ENCODE assay signal across 8 mouse cellular contexts in the genomic region with DNA sequence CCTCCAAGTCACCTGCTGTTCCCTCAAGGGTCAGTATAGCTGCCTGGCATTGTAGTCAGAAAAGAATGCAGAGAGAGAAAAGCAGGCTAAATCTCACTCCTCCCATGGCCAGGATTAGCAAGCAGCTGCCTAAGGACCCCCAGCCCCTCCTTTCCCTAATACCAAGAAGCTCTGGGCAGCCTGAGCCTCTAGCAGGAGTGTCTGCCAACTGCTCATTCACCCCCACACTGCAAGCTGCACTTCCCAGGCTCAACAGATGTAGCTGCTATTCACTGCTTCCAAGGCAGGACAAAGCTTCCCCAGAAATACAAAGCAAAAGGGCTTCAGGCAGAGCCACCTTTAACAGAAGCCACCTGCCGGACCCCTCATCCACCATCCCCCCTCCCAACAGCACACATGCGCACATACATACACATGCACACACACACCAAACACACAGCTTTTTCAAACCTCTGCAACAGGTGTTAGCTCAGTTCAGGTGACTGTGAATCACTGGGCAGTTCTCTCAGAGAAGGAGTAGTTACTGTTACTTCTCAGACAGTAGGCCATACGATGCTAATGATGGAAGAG. TPM values are rescaled to one million over a fixed set of nuclear protein-coding genes. Genes with fewer than 3 reads are reported as not detected.
A peak's percentile ranks its signal among the peaks of the same experiment; 100 is the strongest.
DNase-seq lines count a peak whose midpoint lies in the region; ATAC-seq and TF ChIP-seq lines count a peak whose summit lies in the region.

No protein-coding gene starts in this region.

- no peak overlapping the region for H3K4me3 ChIP-seq in neural tube, embryonic 11.5 days (ENCODE audit: low read depth, low read length)
- no peak overlapping the region for H3K4me3 ChIP-seq in forebrain, postnatal 0 days (ENCODE audit: low read depth, low read length)
- no peak overlapping the region for H3K4me3 ChIP-seq in midbrain, embryonic 14.5 days (replicated peaks; ENCODE audit: low read depth, low read length)

- TF ChIP-seq CTCF in forebrain, postnatal 0 days (IDR thresholded peaks at IDR 0.05; ENCODE audit: low read depth) = no peak; the same call in 1 of the 2 replicates

- H3K36me3 ChIP-seq in neural tube, embryonic 11.5 days (ENCODE audit: control insufficient read depth, insufficient read depth, low read length) = no peaks in the 10 kb centered on the region
- H3K36me3 ChIP-seq in forebrain, postnatal 0 days (ENCODE audit: insufficient read depth) = no peaks in the 10 kb centered on the region
- H3K36me3 ChIP-seq in midbrain, embryonic 14.5 days (ENCODE audit: control insufficient read depth, insufficient read depth, low read length) = no peaks in the 10 kb centered on the region

- H3K9me3 ChIP-seq in neural tube, embryonic 11.5 days (ENCODE audit: control insufficient read depth, low read length) = no peaks in the 10 kb centered on the region
- H3K9me3 ChIP-seq in forebrain, postnatal 0 days (ENCODE audit: low read length) = no peaks in the 10 kb centered on the region
- H3K9me3 ChIP-seq in midbrain, embryonic 14.5 days (ENCODE audit: control insufficient read depth, low read length) = no peaks in the 10 kb centered on the region

- H3K4me2 ChIP-seq in neural tube, embryonic 11.5 days (ENCODE audit: low read depth) = no peak overlapping the region
- no peak overlapping the region for H3K4me2 ChIP-seq in forebrain, postnatal 0 days (ENCODE audit: low read depth)
- H3K4me2 ChIP-seq in midbrain, embryonic 14.5 days (ENCODE audit: low read length) = peak overlapping the region; percentile 17; the same call in 1 of the 2 replicates

- no peaks in the 10 kb centered on the region for H3K27me3 ChIP-seq in neural tube, embryonic 11.5 days (ENCODE audit: control insufficient read depth, insufficient read depth, low read length)
- no peaks in the 10 kb centered on the region for H3K27me3 ChIP-seq in forebrain, postnatal 0 days (ENCODE audit: insufficient read depth, low read length)
- no peaks in the 10 kb centered on the region for H3K27me3 ChIP-seq in midbrain, embryonic 14.5 days (ENCODE audit: control insufficient read depth, insufficient read depth, low read length)

- ATAC-seq in neural tube, embryonic 11.5 days (ENCODE audit: insufficient read depth, low FRiP score, low TSS enrichment) = peak; percentile 85
- peak; percentile 92 for ATAC-seq in forebrain, postnatal 0 days
- peak; percentile 87 for ATAC-seq in midbrain, embryonic 14.5 days (ENCODE audit: low FRiP score, low TSS enrichment)

- H3K4me1 ChIP-seq in neural tube, embryonic 11.5 days (ENCODE audit: control insufficient read depth, insufficient read depth, low read length) = peaks cover 13% of the 10 kb centered on the region; the same call in 1 of the 2 replicates
- peaks cover 19% of the 10 kb centered on the region for H3K4me1 ChIP-seq in forebrain, postnatal 0 days (ENCODE audit: insufficient read depth)
- H3K4me1 ChIP-seq in midbrain, embryonic 14.5 days (ENCODE audit: control insufficient read depth, insufficient read depth, low read length) = peaks cover 63% of the 10 kb centered on the region

- WGBS in neural tube, embryonic 11.5 days = 51% methylated on average over 3 of the region's 3 CpGs
- 7% methylated on average over 3 of the region's 3 CpGs for WGBS in forebrain, postnatal 0 days
- 6% methylated on average over 3 of the region's 3 CpGs for WGBS in midbrain, embryonic 14.5 days

- peak; percentile 57 for DNase-seq in neural tube, embryonic 11.5 days (ENCODE audit: low spot score)
- DNase-seq in neural tube, embryonic 10.5 days (ENCODE audit: extremely low spot score, low spot score) = no peak
- peak; percentile 81 for DNase-seq in forebrain, postnatal 0 days
- peak; percentile 83 to 87 for DNase-seq in layer of hippocampus, adult 8-10 months (ENCODE audit: low spot score in 2 of 2)
- DNase-seq in midbrain, embryonic 14.5 days = peak; percentile 83
- no peak for DNase-seq in spleen, postnatal 14 days (ENCODE audit: low spot score in 2 of 2)
- DNase-seq in urinary bladder, postnatal 36 days (ENCODE audit: low spot score in 2 of 2) = no peak
- no peak for DNase-seq in spleen, postnatal 4 days (ENCODE audit: low spot score in 2 of 2)

- no peak overlapping the region for H3K9ac ChIP-seq in neural tube, embryonic 11.5 days (ENCODE audit: low read length)
- H3K9ac ChIP-seq in forebrain, postnatal 0 days = peak overlapping the region; percentile 11; the same call in 1 of the 2 replicates
- H3K9ac ChIP-seq in midbrain, embryonic 14.5 days (replicated peaks; ENCODE audit: low read length) = no peak overlapping the region

- peak overlapping the region; percentile 37 for H3K27ac ChIP-seq in neural tube, embryonic 11.5 days (ENCODE audit: low read depth, low read length)
- H3K27ac ChIP-seq in forebrain, postnatal 0 days (ENCODE audit: low read depth, low read length) = peak overlapping the region; percentile 76
- H3K27ac ChIP-seq in midbrain, embryonic 14.5 days (replicated peaks; ENCODE audit: low read depth, low read length) = peak overlapping the region; percentile 85

RNA-seq across cellular contexts. Expression of gene Mapkapk2, which starts 18.8 kb away (rescaled TPM):
- polyA plus RNA-seq in neural tube, embryonic 11.5 days (2014; fragmentation: Nextera tagmentation; extraction: Ambion mirVana) = 36.5 and 39.7 TPM in 2 replicates
- 47.9 and 57.3 TPM in 2 replicates for total RNA-seq in forebrain, postnatal 0 days (2014; rRNA removed)
- polyA plus RNA-seq in forebrain, postnatal 0 days (2015; fragmentation: Nextera tagmentation; extraction: Ambion mirVana) = 18.0 and 18.3 TPM in 2 replicates
- total RNA-seq in layer of hippocampus, adult 8-10 months (2022) = 10 to 100 TPM; 27.7 to 42.7 (median 35.3) TPM
- polyA plus RNA-seq in midbrain, embryonic 14.5 days (2014; fragmentation: Nextera tagmentation; extraction: Ambion mirVana) = 25.0 and 35.0 TPM in 2 replicates

RNA-seq across cellular contexts. Expression of gene Il10, which starts 59.2 kb away (rescaled TPM):
- not detected in 2 replicates for polyA plus RNA-seq in neural tube, embryonic 11.5 days (2014; fragmentation: Nextera tagmentation; extraction: Ambion mirVana)
- total RNA-seq in forebrain, postnatal 0 days (2014; rRNA removed) = 0.15 TPM in 1 of 2 replicates, not detected in the other
- polyA plus RNA-seq in forebrain, postnatal 0 days (2015; fragmentation: Nextera tagmentation; extraction: Ambion mirVana) = not detected in 2 replicates
- not detected for total RNA-seq in layer of hippocampus, adult 8-10 months (2022)
- not detected in 2 replicates for polyA plus RNA-seq in midbrain, embryonic 14.5 days (2014; fragmentation: Nextera tagmentation; extraction: Ambion mirVana)

RNA-seq across cellular contexts. Expression of gene Dyrk3, which starts 59.3 kb away (rescaled TPM):
- 10.4 and 11.3 TPM in 2 replicates for polyA plus RNA-seq in neural tube, embryonic 11.5 days (2014; fragmentation: Nextera tagmentation; extraction: Ambion mirVana)
- total RNA-seq in forebrain, postnatal 0 days (2014; rRNA removed) = 14.3 and 16.9 TPM in 2 replicates
- polyA plus RNA-seq in forebrain, postnatal 0 days (2015; fragmentation: Nextera tagmentation; extraction: Ambion mirVana) = 17.7 and 19.1 TPM in 2 replicates
- total RNA-seq in layer of hippocampus, adult 8-10 months (2022) = 10 to 100 TPM; 13.5 to 17.6 (median 14.6) TPM
- 14.8 and 18.7 TPM in 2 replicates for polyA plus RNA-seq in midbrain, embryonic 14.5 days (2014; fragmentation: Nextera tagmentation; extraction: Ambion mirVana)

Comparison
In these comparisons a context has a peak if more than half of its experiments do, and no peak if none do; other contexts are left out.
1. DNase-seq: peak in neural tube, embryonic 11.5 days (single experiment), forebrain, postnatal 0 days (single experiment), layer of hippocampus, adult 8-10 months (2 of 2) and midbrain, embryonic 14.5 days (single experiment); none in neural tube, embryonic 10.5 days (single experiment), spleen, postnatal 14 days (0 of 2), urinary bladder, postnatal 36 days (0 of 2) and spleen, postnatal 4 days (0 of 2).
2. Peak in every context shown above with its lines, with median percentiles within 50 percentile points of each other: ATAC-seq and H3K27ac ChIP-seq.